Mouse (Mus musculus): ENCODE measurements around the gene Jsrp1. TPM values are rescaled to one million over a fixed set of nuclear protein-coding genes. Genes with fewer than 3 reads are reported as not detected.
"Not testable (repeated sequence)": the region's sequence is repeated elsewhere in the genome, so short reads cannot be mapped to it uniquely, and the experiment has no call there.

The Jsrp1 gene
- polyA plus RNA-seq, 1 experiment = 7.7 TPM

DNA sequence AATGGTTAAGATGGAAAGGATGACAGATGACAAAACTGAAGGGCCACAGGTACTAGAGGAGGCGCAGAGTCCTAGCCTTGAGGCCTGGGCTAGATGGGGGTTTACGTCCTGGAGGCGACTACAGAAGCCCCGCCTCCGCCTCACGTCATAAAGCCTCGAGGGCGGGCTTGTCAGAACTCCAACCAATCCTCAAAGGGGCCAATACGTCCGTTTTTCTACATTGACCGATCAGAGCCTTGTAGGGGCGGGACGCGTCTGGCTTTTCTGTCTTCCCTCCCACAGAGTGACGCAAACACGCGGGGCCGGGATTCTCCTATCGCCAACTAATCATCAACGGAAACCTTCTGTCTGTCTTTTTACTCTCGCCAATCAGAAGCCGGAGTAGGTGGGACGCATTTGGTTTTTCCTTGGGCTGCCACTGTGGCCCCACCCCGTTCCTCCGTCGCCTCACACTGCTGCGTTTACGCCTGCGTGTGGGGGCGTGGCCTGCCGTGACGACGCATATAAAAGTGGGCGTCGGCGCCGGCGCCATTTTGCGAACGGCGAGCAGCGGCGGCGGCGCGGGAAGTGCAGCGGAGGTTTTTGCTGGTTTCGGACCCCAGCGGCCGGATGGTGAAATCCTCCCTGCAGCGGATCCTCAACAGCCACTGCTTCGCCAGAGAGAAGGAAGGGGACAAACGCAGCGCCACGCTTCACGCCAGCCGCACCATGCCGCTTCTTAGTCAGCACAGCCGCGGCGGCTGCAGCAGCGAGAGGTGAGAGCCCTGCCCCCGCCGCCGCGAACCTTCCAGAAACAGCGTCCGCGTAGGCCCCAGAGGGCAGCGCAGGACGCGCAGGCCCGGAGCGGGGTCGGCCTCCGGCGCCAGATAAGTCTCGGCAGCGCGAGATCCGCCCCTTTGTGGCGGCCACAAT, 13.1 kb upstream of the Jsrp1 start, which contains the start of gene Oaz1:
Oaz1 (plus strand) TSS at position 506 of the 912 bp plus-strand sequence.
- DNase-seq = peak; percentile 98
- WGBS = under 1% methylated on average over 81 of the region's 82 CpGs
- Histone ChIP-seq H3K4me1 (ENCODE audit: control insufficient read depth, insufficient read depth, low read length) (no peaks in the 10 kb centered on the region; the same call in 1 of the 2 replicates), H3K4me3 (replicated peaks; ENCODE audit: extremely low read depth, low read depth, low read length) (peak within 1 kb of the TSS; percentile 92)
- no peak for TF ChIP-seq CTCF (IDR thresholded peaks at IDR 0.05; ENCODE audit: insufficient read depth, low read length)
- peak; percentile 98 for TF ChIP-seq POLR2A (IDR thresholded peaks at IDR 0.05; ENCODE audit: borderline replicate concordance, extremely low read depth, low read depth, low read length)

DNA sequence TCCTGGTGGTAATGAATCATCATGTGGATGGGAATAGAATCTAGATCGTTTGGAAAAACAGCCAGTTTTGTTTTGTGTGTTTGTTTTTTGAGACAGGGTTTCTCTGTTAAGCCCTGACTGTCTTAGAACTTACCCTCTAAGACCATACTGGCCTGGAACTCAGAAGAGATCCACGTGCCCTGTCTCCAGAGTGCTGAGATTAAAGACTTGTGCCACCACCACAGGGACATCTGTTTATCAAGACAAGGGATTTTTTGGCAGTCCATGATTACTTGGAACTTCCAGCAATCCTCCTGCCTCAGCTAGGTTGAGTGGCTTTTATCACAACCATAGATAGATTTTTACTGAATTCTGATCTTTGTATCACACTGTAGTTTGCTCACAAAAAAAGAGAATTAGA, 11.5 kb upstream of the Jsrp1 start:
- Histone ChIP-seq H3K4me1 (ENCODE audit: control insufficient read depth, insufficient read depth, low read length) (no peaks in the 10 kb centered on the region; the same call in 1 of the 2 replicates), H3K4me3 (replicated peaks; ENCODE audit: extremely low read depth, low read depth, low read length) (no peak overlapping the region)
- no peak for DNase-seq
- TF ChIP-seq POLR2A (IDR thresholded peaks at IDR 0.05; ENCODE audit: borderline replicate concordance, extremely low read depth, low read depth, low read length) (no peak), CTCF (IDR thresholded peaks at IDR 0.05; ENCODE audit: insufficient read depth, low read length) (no peak)
- 63% methylated on average over 2 of the region's 2 CpGs for WGBS

DNA sequence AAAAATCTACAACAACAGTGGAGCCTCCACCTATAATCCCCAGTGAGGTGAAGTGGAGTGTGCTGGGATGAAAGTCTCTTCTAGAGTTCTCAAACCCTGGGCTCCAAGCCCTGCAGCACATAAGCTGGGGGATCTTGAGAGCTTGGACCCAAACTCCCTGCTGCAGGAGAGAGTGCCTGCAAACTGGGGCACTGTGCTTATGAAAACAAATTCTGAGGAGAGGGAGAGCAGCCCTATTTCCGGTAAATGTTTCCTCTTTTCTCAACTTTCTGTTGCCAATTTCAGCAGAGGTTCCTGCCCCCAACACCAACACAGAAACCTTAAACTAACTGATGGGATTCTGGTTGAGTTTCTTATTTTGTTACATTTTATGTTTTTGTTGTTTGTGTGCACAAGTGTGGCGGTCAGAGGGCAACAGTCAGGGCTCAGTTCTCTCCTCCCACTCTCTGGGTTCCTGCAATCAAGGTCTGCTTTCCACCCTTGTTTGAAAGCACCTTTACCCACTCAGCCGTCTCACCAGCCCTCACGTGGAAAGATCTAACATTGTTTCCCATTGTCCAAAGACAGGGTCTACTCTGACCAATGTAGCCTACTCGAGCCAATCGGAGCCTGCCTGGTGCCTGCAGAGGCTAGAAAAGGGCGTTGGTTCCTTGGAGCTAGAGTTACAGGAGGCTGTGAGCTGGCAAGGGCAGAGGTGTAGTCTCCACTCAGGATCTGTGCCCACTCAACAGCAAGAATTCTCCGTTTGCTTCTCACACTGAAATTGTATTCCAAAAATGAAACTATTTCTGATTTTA, 10.7 kb upstream of the Jsrp1 start:
- DNase-seq = no peak
- H3K4me1 ChIP-seq (ENCODE audit: control insufficient read depth, insufficient read depth, low read length) = no peaks in the 10 kb centered on the region; the same call in 1 of the 2 replicates
- WGBS = 42% methylated on average over 8 of the region's 8 CpGs
- TF ChIP-seq CTCF (IDR thresholded peaks at IDR 0.05; ENCODE audit: insufficient read depth, low read length) (no peak), POLR2A (IDR thresholded peaks at IDR 0.05; ENCODE audit: borderline replicate concordance, extremely low read depth, low read depth, low read length) (no peak)
- H3K4me3 ChIP-seq (replicated peaks; ENCODE audit: extremely low read depth, low read depth, low read length) = no peak overlapping the region

DNA sequence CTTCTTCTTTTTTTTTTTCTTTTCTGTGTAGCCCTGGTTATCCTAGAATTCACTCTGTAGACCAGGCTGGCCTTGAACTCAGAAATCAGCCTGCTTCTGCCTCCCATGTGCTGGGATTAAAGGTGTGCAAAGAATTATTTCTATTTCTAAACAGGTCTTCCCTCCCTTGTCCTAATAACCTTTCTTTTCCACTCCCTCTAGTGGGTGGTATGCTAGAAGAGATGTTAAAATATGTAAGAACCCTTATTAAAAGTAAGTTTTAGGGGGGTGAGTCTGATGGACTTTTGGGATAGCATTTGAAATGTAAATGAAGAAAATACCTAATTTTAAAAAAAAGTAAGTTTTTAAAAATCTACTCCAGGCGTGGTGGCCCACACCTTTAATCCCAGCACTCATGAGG, 10.0 kb upstream of the Jsrp1 start:
- TF ChIP-seq CTCF (IDR thresholded peaks at IDR 0.05; ENCODE audit: insufficient read depth, low read length) (no peak), POLR2A (IDR thresholded peaks at IDR 0.05; ENCODE audit: borderline replicate concordance, extremely low read depth, low read depth, low read length) (no peak)
- no peaks in the 10 kb centered on the region; the same call in 1 of the 2 replicates for H3K4me1 ChIP-seq (ENCODE audit: control insufficient read depth, insufficient read depth, low read length)
- 79% methylated on average over 1 of the region's 1 CpGs for WGBS
- no peak for DNase-seq
- H3K4me3 ChIP-seq (replicated peaks; ENCODE audit: extremely low read depth, low read depth, low read length) = no peak overlapping the region

DNA sequence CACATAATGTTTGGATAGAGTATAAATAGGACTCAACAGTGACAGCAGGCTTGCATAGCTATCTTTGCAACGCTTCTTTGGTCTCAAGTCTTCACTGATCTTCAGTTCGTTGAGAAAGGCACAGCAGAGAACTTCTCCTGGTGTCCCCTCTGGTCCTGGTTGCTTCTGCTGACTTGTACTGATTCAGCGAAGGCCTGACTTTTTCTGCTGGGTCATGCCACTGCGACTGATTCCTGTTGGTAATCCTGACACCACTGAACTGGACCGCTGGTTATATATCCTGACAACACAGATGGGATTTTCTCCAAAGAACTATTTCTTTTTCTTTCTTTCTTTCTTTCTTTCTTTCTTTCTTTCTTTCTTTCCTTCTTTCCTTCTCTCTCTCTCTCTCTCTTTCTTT, 9.2 kb upstream of the Jsrp1 start:
- WGBS = 82% methylated on average over 5 of the region's 5 CpGs
- no peak for DNase-seq
- Histone ChIP-seq H3K4me1 (ENCODE audit: control insufficient read depth, insufficient read depth, low read length) (no peaks in the 10 kb centered on the region; the same call in 1 of the 2 replicates), H3K4me3 (replicated peaks; ENCODE audit: extremely low read depth, low read depth, low read length) (no peak overlapping the region)
- TF ChIP-seq CTCF (IDR thresholded peaks at IDR 0.05; ENCODE audit: insufficient read depth, low read length) (no peak), POLR2A (IDR thresholded peaks at IDR 0.05; ENCODE audit: borderline replicate concordance, extremely low read depth, low read depth, low read length) (no peak)

DNA sequence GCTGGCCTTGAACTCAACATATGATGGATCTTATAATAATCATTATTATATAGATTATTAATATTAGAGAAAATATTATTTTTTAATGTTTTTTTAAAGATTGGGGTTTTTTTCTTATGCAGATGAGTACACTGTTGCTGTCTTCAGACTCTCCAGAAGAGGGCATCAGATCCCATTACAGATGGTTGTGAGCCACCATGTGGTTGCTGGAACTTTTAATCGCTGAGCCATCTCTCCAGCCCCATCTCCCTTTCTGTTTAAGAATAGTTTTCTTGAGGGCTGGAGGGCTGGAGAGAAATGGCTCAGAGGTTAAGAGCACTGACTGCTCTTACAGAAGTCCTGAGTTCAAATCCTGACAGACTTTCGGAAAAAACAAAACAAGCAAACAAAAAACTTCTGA, 8.7 kb upstream of the Jsrp1 start:
- no peaks in the 10 kb centered on the region for H3K4me1 ChIP-seq (ENCODE audit: control insufficient read depth, insufficient read depth, low read length)
- no peak overlapping the region for H3K4me3 ChIP-seq (replicated peaks; ENCODE audit: extremely low read depth, low read depth, low read length)
- DNase-seq = no peak
- TF ChIP-seq POLR2A (IDR thresholded peaks at IDR 0.05; ENCODE audit: borderline replicate concordance, extremely low read depth, low read depth, low read length) = no peak
- TF ChIP-seq CTCF (IDR thresholded peaks at IDR 0.05; ENCODE audit: insufficient read depth, low read length) = 0 out of 2 replicates have a peak, but pooled peaks have one; percentile 17
- 41% methylated on average over 2 of the region's 2 CpGs for WGBS

DNA sequence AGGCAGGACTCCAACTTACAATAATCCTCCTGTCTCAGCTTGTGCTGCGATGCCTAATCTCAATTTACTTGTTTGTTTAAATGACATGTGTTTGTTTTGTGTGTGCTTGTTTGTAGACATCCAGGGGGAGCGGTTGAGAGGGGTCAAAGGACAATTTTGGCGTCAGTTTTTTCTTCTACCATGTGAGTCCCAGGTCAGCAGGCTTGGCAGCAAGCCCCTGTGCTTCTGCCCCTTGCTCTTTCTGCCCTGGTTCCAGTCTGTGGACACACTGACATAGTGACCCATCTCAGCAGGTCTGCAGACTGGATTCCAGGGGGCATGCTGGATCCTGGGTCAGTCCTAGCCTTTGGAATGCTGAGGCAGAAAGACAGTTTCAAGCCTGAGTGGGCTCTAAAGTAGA, 6.1 kb upstream of the Jsrp1 start:
- DNase-seq = no peak
- 34% methylated on average over 3 of the region's 3 CpGs for WGBS
- no peak overlapping the region for H3K4me3 ChIP-seq (replicated peaks; ENCODE audit: extremely low read depth, low read depth, low read length)
- H3K4me1 ChIP-seq (ENCODE audit: control insufficient read depth, insufficient read depth, low read length) = no peaks in the 10 kb centered on the region
- no peak for TF ChIP-seq POLR2A (IDR thresholded peaks at IDR 0.05; ENCODE audit: borderline replicate concordance, extremely low read depth, low read depth, low read length)
- no peak for TF ChIP-seq CTCF (IDR thresholded peaks at IDR 0.05; ENCODE audit: insufficient read depth, low read length)

DNA sequence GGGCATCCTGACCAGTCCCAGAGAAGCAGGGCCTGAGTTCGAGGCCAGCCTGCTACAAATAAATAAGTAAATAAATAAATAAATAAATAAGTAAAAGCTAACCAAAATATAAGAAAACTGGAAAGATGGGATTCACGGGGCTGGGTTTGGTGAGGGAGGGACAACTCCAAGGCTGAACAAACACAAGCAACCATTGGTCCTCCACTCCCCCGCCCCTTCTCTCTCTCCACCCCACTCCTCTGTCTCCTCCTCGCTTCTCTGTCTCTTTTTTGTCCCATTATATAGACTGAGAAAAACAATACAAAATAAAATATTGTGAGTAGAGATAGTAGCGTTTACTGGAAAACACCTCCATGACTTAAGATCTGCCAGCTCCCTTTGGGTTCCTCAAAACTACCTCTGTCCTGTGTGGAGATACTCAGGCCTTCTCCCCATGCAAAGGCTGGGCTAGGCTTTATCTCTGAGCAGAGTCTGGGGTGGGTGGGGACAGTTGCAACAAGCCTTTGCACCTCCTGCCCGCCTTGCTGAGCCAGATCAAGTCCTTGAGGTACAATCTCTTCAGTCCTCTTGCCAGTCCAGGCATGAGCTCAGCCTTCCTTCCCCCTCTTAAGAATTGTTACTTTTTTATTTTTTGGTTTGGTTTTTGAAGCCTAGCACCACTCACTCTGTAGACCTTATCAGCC, 5.4 kb upstream of the Jsrp1 start:
- TF ChIP-seq CTCF (IDR thresholded peaks at IDR 0.05; ENCODE audit: insufficient read depth, low read length) = no peak
- no peak for TF ChIP-seq POLR2A (IDR thresholded peaks at IDR 0.05; ENCODE audit: borderline replicate concordance, extremely low read depth, low read depth, low read length)
- no peaks in the 10 kb centered on the region for H3K4me1 ChIP-seq (ENCODE audit: control insufficient read depth, insufficient read depth, low read length)
- 47% methylated on average over 6 of the region's 6 CpGs for WGBS
- no peak overlapping the region for H3K4me3 ChIP-seq (replicated peaks; ENCODE audit: extremely low read depth, low read depth, low read length)
- no peak for DNase-seq

DNA sequence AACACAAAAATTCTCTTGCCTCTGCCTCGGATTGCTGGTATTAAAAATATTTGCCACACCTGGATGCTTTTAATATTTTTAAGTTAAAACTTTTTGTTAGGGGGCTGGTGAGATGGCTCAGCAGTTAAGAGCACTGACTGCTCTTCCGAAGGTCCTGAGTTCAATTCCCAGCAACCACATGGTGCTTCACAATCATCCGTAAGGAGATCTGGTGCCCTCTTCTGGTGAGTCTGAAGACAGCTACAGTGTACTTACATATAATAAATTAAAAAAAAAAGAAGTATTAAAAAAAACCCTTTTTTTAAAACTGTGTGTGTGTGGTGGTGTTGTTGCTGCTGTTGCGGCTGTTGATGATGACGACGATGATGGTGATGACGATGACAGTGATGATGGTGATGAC, 4.7 kb upstream of the Jsrp1 start:
- H3K4me3 ChIP-seq (replicated peaks; ENCODE audit: extremely low read depth, low read depth, low read length); DNase-seq; H3K4me1 ChIP-seq (ENCODE audit: control insufficient read depth, insufficient read depth, low read length): not testable (repeated sequence)
- 81% methylated on average over 7 of the region's 7 CpGs for WGBS

Measured in lung, adult 2 months (tissue).